Mouse (Mus musculus) limb, embryonic 14.5 days (tissue): ENCODE measurements around the gene Lmx1a. TPM values are rescaled to one million over a fixed set of nuclear protein-coding genes. Genes with fewer than 3 reads are reported as not detected.

Experiments used
- ATAC-seq: fragments of 200-750 bp; cut with Nextera tagmentation; 2 replicates; pipeline ENCODE4 v1.8.0; 2017; ENCODE audit warnings: low read depth, moderate number of reproducible peaks, moderate TSS enrichment; ENCODE audit not compliant: low FRiP score
- DNase-seq: peaks from one replicate; pipeline ENCODE4 v3.0.0-alpha.2; 2015; ENCODE audit warnings: low spot score
- H3K27ac ChIP-seq: fragments of 300-500 bp; sonication (generic); replicated peaks from 2 replicates; pipeline ENCODE4 v1.5.1; 2014; ENCODE audit warnings: low read depth, mild to moderate bottlenecking, low read length, moderate library complexity, mixed read lengths
- H3K27me3 ChIP-seq: fragments of 300-500 bp; sonication (generic); 2 replicates; pipeline ENCODE4 v1.6.1; 2014; ENCODE audit warnings: low read length, mixed read lengths; ENCODE audit not compliant: control insufficient read depth, insufficient read depth
- H3K36me3 ChIP-seq: fragments of 300-500 bp; sonication (generic); 2 replicates; pipeline ENCODE4 v1.6.1; 2014; ENCODE audit warnings: mild to moderate bottlenecking, low read length, moderate library complexity, mixed read lengths; ENCODE audit not compliant: control insufficient read depth, insufficient read depth
- H3K4me1 ChIP-seq: fragments of 300-500 bp; sonication (generic); 2 replicates; pipeline ENCODE4 v1.6.1; 2014; ENCODE audit warnings: antibody characterized with exemption, low read length, mixed read lengths; ENCODE audit not compliant: control insufficient read depth, insufficient read depth
- H3K4me2 ChIP-seq: fragments of 300-500 bp; sonication (generic); replicated peaks from 2 replicates; pipeline ENCODE4 v1.6.1; 2014; ENCODE audit warnings: low read depth, mild to moderate bottlenecking, low read length, moderate library complexity; ENCODE audit not compliant: severe bottlenecking
- H3K4me3 ChIP-seq: fragments of 300-500 bp; sonication (generic); replicated peaks from 2 replicates; pipeline ENCODE4 v1.5.1; 2014; ENCODE audit warnings: low read length
- H3K9ac ChIP-seq: fragments of 300-500 bp; sonication (generic); 2 replicates; pipeline ENCODE4 v1.6.1; 2014; ENCODE audit warnings: mild to moderate bottlenecking, low read depth, low read length, moderate library complexity; ENCODE audit not compliant: severe bottlenecking
- H3K9me3 ChIP-seq: fragments of 300-500 bp; sonication (generic); 2 replicates; pipeline ENCODE4 v1.6.1; 2016; ENCODE audit warnings: low read length; ENCODE audit not compliant: control insufficient read depth
- POLR2A ChIP-seq: fragments of 200-500 bp; IDR thresholded peaks from 2 replicates; pipeline ENCODE4 v1.8.0; 2012; ENCODE audit warnings: inconsistent platforms, mild to moderate bottlenecking, moderate library complexity, borderline replicate concordance; ENCODE audit not compliant: insufficient read depth, insufficient read length; ENCODE audit errors: extremely low read depth
- WGBS: fragments of 180-500 bp; shearing (Covaris S2); extraction: QIAGEN DNeasy Blood & Tissue Kit; methylation state at CpG from one replicate; pipeline ENCODE4 v1.1.7; 2014; 5-methylcytosine and 5-hydroxymethylcytosine counted together
- polyA plus RNA-seq, 2 experiments: library from polyadenylated mRNA; depleted of rRNA in 1 of 2; stranded (reverse) in 1 of 2; unstranded in 1 of 2; fragments of >200 nt; fragmentation: Nextera tagmentation in 1 of 2; extraction: Ambion mirVana in 1 of 2; gene quantifications; 2 replicates each; pipeline versions ENCODE4 v1.2.1 to v1.2.3; 2012 to 2014

Gene Lmx1a
- polyA plus RNA-seq, 2 experiments, result 0.37 to 0.57 TPM

DNA sequence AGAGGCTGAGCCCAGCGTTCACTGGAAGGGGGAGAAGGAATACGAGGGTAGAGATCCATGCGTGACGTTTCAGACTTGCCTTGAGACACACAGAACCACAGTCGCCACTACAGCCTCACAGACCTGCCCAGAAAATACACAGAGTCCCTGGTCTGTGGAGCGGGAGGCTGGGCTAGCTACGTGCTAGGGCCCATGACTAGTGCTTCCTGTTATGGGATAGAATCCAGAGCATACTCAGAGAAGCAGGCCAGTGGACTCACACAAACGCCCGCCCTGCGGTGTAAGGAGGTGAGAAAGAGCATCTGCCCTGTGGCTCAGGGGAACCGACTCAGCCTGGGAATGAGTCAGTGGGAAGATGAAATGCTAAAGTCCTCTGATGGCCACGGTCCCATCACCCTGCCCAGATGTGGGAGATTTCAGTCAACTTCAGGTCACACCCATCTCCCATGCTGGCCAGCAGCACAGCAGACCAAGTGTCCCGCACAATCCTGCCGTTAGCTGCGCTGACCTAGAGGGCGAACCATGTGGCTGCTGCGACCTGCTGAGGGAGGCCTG, 16.5 kb upstream of the Lmx1a start:
- no peaks in the 10 kb centered on the region for H3K4me1 ChIP-seq
- no peak overlapping the region for H3K4me2 ChIP-seq
- ATAC-seq, result no peak
- H3K36me3 ChIP-seq, result no peaks in the 10 kb centered on the region
- H3K9me3 ChIP-seq, result no peaks in the 10 kb centered on the region
- DNase-seq, result no peak
- H3K4me3 ChIP-seq, result no peak overlapping the region
- H3K9ac ChIP-seq, result no peak overlapping the region
- H3K27me3 ChIP-seq, result peaks cover 39% of the 10 kb centered on the region
- WGBS, result 16% methylated on average over 16 of the region's 17 CpGs
- TF ChIP-seq POLR2A, result no peak
- H3K27ac ChIP-seq, result no peak overlapping the region

DNA sequence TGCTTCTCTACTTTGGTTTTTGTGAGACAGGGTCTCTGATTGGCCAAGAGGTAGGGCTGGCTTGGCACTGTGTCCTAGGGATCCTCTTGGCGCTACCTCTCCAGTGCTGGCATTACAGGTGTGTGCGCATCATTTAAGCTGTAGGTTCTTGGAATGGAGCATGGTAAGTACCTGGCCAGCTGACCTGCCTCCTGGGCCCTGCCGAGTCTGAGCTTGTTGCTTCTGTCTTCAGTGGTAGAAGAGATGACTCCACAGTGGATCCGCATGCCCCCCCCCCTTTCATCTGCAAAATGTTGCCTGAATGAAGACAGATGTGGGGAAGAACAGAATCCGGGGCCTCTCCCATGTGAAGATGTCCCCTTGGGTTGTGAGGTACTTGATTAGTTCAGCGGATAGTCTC, 10.0 kb upstream of the Lmx1a start:
- no peaks in the 10 kb centered on the region for H3K36me3 ChIP-seq
- no peak for TF ChIP-seq POLR2A
- H3K9me3 ChIP-seq, result peaks cover 8% of the 10 kb centered on the region; the same call in 1 of the 2 replicates
- no peak overlapping the region for H3K4me3 ChIP-seq
- no peak overlapping the region for H3K9ac ChIP-seq
- no peak for ATAC-seq
- no peaks in the 10 kb centered on the region for H3K4me1 ChIP-seq
- no peak for DNase-seq
- 97% methylated on average over 6 of the region's 6 CpGs for WGBS
- H3K27ac ChIP-seq, result no peak overlapping the region
- no peak overlapping the region for H3K4me2 ChIP-seq
- H3K27me3 ChIP-seq, result peaks cover 2% of the 10 kb centered on the region; the same call in 1 of the 2 replicates

DNA sequence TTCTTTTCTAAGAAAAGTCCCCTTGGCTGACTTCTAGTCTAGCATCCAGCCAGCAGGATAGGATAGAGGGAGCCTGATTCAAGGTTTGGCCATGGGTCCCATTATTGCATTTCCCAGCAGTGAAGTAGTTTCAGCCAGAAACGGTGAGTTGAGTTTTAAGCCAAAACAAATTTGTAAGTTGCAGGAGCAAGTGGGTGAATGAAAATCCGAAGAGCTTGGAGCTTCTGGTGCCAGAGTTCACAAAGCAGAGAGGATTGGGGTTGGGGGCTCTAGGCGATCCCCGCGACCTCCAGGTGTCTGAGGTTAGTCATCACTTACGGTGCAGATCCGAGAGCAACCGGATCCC, 1.1 kb upstream of the Lmx1a start:
- H3K4me1 ChIP-seq, result peaks cover 10% of the 10 kb centered on the region
- peaks cover 7% of the 10 kb centered on the region; the same call in 1 of the 2 replicates for H3K9me3 ChIP-seq
- peak overlapping the region; percentile 83 for H3K4me2 ChIP-seq
- H3K9ac ChIP-seq, result peak overlapping the region; percentile 54; the same call in 1 of the 2 replicates
- no peak for TF ChIP-seq POLR2A
- H3K36me3 ChIP-seq, result no peaks in the 10 kb centered on the region
- DNase-seq, result no peak
- H3K27me3 ChIP-seq, result peaks cover 73% of the 10 kb centered on the region
- no peak for ATAC-seq
- 2% methylated on average over 8 of the region's 8 CpGs for WGBS
- H3K4me3 ChIP-seq, result peak overlapping the region; percentile 51
- no peak overlapping the region for H3K27ac ChIP-seq

DNA sequence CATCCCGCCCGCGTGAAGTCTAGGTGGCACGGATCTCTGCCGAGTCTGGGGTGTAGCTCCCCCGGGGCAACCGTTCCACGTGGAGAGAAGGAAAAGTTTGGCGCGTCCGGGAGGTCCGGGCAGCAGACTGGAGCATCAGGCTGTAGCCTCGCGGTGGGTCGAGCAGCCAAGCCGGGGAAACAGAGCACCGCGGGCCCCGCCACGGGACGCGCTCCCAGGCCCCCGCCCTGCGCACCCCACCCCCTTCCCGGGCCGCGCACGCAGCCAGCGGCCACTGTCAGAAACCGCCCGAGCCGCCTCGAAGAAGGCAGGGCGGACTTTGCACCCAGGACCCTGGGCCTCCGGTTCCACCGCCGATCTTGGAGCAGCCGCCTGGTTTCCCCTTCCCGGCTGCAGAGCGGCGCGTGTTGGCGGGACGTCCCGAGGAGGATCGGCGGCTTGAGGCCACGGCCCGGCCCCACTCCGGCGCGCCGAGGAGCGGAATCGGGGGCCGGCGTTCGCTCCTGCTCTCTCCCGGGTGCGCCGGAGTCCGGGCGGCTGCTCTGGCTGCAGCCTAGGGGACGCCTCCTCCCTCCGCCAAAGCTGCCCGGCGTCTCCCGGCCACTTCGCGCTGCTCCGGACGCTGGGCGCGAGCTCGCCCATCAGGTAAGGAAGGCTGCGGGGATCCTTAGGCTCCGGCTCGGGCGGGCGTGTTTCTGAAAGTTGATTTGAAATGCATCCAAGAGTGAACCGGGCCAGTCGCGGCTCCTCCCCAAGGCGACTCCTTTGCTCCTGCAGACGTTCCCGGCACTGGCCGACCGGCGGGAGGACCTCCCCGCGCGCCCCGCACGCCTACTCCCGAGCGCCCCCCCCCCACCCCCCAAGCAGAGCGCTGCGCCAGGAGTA, 448 bp upstream of the Lmx1a start:
- 0% methylated on average over 62 of the region's 98 CpGs for WGBS
- Histone ChIP-seq H3K36me3 (no peaks in the 10 kb centered on the region), H3K27me3 (peaks cover 79% of the 10 kb centered on the region), H3K4me3 (peak overlapping the region; percentile 51), H3K4me2 (peak overlapping the region; percentile 83), H3K4me1 (peaks cover 10% of the 10 kb centered on the region), H3K27ac (no peak overlapping the region), H3K9ac (peak overlapping the region; percentile 54), H3K9me3 (peaks cover 7% of the 10 kb centered on the region; the same call in 1 of the 2 replicates)
- ATAC-seq, result peak; percentile 53; the same call in 1 of the 2 replicates
- TF ChIP-seq POLR2A, result no peak
- no peak for DNase-seq

DNA sequence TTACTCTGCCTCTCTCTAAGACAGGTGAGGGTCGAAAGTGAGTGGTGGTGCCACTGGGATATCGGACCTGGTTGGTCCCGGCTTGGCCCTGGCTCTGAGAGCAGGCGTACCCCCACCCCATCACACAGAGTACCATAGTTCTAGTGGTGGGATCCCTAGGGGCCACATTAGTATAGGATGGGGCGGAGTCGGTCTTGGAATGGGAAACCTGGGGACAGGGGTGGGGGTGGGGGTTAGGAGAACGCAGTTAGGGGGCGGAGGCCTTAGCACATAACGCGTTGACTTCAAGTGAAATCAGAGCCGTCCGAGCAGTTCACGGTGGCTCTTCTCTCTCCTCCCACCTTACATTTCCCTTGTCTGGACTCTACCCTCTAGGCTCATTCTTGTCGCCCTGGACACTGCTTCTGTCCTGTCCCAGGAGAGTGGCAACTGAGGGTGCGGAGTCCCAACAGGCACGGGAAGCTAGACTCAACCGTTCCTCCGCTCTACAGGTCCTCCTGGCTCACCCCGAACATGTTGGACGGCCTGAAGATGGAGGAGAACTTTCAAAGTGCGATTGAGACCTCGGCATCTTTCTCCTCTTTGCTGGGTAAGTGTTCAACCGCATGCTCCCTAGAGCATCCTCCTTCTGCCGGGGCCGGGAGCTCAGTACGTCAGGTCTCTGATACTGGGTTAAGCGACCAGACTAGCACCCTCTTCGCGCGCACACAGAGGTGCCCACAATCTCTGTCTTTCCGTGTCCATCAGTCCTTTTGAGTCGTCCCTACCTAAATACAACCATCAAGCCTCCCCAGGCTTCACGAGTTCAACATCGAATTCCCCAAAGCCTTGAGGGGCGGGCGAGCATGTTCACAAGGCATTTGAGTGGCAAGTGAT, 463 bp downstream of the Lmx1a start:
- 3% methylated on average over 36 of the region's 36 CpGs for WGBS
- Histone ChIP-seq H3K27me3 (peaks cover 85% of the 10 kb centered on the region), H3K27ac (no peak overlapping the region), H3K9me3 (peaks cover 4% of the 10 kb centered on the region; the same call in 1 of the 2 replicates), H3K9ac (0 out of 2 replicates have a peak overlapping the region, but pooled peaks have one; percentile 54), H3K4me3 (peak overlapping the region; percentile 51), H3K4me1 (peaks cover 10% of the 10 kb centered on the region), H3K36me3 (no peaks in the 10 kb centered on the region), H3K4me2 (peak overlapping the region; percentile 83)
- ATAC-seq (0 out of 2 replicates have a peak, but pooled peaks have one; percentile 12), DNase-seq (no peak)
- no peak for TF ChIP-seq POLR2A
